Mouse (Mus musculus) gastrocnemius, adult 8-10 months (tissue): ENCODE data around the gene Lpgat1. TPM values are rescaled to one million over a fixed set of nuclear protein-coding genes. Genes with fewer than 3 reads are reported as not detected.

Experiments
- DNase-seq, 2 experiments: peaks; one replicate each; pipeline ENCODE4 v3.0.0; 2022; ENCODE audit warnings: low spot score in 2 of 2
- total RNA-seq, 4 experiments: library from RNA; stranded (reverse); gene quantifications; 2 replicates each; pipeline ENCODE4 v1.2.4; 2022

Gene Lpgat1
- total RNA-seq: 10 to 100 TPM; 28.5 to 36.4 (median 31.0) TPM

DNA sequence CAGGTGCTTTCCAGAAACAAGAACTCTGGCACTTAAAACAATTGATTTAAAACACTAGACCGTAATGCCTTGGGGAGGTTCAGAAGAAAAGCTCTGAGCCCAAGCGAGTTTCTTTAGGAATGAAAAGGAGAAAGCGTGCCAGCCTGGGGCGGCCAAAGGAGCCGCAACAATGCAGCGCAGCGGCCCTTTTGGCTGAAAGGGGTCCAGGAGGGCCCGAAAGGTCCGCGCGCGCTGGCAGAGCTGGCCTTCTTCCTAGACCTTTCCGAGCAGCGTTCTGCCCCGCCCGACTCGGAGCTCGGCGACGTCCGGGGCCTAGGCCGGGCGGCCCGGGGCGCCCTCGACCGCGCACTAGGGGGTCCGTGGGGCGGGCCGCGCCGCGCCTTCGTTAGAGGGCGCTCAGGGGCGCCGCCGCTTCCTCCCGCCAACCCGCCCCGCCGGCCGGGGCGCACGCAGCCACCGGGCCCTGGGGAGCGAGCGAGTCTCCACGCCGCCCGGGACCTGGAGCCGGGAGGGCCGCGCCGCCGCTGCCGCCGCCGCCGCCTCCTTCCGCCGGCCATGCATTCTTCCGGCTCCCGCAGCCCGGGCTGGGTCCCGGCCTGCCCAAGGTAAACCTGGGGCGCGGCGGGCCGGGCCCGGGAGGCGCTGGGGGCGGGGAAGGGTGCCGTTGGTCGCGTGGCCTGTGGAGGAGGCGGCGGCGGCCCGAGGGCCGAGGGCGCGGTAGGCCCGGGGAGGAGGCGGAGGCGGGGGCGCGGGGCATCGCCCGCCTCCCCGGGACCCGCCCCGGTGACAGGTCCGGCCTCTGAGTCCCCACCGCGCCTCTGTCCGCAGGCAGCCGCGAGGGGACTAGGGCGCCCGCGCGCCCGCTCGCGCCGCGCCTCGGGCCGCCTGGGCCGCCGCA is at the start of gene Lpgat1:
Gene Lpgat1, plus strand, starts transcription at position 234 of the 898 bp plus-strand sequence.
- DNase-seq: peak; percentile 65 to 72

- no peak for DNase-seq
Measured at GRCm38 (mm10) chr1:191668030-191668429, 49.6 kb upstream of the Lpgat1 start.

DNA sequence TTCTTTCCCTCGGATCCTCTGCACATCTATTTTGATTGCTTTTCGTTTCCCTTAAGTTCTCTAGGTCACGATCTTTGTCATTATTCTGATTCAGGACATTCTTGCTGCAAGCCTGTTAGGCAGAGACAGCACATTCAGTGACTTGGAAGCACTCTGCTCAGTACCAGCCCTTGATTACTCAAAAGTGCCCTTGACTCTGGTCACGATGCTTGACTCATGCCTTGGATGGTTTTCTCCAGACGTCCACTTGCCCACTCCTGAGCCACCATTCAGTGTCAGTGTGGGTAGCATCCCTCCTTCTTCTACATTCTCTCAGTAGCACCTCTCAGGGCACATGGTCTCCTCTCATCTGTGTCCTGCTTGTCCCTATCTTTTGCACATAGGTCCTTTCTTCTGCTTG is 43.6 kb upstream of the Lpgat1 start:
- DNase-seq: no peak

GRCm38 (mm10) chr1:191681633-191682032 is 36.0 kb upstream of the Lpgat1 start:
- DNase-seq: no peak

- no peak for DNase-seq
Measured at GRCm38 (mm10) chr1:191687531-191687930, 30.1 kb upstream of the Lpgat1 start.

DNA sequence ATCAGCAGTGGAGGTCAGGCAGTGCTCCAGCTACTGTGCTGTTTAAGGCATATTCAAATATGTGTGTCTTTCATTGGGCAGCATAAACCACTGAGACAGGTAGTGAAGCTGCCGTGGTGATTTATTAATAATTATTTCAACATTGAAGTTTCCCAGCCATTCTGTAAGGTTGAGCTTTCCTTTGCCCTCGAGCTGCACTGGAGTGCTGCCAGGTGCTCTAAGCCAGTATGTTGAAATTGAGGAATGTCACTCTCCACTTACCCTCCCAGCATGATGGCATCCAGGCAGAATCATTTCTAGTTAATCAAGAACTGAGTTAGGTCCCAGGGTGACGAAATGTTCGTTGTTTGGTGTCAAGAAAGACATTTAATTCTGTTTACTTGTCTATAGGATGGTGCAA is 24.4 kb upstream of the Lpgat1 start:
- no peak for DNase-seq

DNA sequence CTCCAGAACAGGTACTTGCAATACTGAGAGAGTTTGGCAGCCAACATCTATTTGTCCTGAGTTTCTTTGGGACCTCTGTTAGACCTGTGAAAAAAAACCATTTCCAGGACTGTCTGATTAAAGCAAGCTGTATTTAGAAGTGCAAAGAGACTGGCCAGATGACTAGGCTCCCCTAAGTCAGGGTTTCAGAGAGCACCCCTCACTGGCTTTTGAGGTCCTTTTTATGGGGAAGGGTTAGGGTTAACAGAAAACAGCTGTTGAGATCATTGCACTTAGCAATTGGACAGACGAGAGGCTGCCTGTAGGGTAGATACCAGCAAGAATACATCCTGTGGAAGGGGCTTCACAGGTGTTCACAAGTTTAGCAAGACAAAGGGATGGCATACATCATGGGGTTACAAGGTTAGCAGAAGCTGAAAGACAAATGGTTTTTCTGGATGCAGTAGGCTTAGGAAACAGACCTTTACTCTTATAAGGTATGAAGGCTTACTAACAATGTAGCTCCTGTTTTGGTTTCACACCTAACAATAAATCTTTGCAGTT is 19.3 kb upstream of the Lpgat1 start:
- no peak for DNase-seq

GRCm38 (mm10) chr1:191704535-191704934 is 13.1 kb upstream of the Lpgat1 start:
- no peak for DNase-seq

GRCm38 (mm10) chr1:191706541-191707078 is 11.0 kb upstream of the Lpgat1 start:
- no peak for DNase-seq

GRCm38 (mm10) chr1:191709811-191710210 is 7.8 kb upstream of the Lpgat1 start:
- DNase-seq: no peak

DNA sequence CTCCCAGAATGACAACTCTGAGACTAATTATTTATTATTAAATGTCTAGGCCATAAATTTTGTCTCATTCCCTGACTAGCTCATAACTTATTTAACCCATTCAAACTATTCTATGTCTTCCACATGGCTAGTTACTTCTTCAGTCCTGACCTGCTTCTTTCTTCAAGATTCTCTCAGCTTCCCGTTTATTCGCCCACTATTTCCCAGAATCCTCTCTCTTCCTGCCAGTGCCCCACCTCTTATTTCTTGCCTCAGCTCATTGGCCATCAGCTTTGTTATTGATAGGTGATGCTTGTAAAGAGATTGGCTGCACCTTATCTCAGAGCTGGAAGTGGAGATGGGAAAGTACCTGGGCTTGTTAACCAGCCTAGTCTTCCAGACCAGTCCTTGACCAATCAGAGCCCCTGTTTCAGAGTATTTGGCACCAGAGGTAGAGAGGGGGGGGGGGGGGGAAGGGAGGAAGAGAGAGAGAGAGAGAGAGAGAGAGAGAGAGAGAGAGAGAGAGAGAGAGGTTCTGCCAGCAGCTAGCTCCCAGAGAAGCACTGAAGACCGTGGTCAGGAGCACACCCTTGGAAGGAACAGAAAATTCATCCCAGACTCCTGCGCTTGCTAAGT is 5.3 kb upstream of the Lpgat1 start:
- DNase-seq: no peak

DNA sequence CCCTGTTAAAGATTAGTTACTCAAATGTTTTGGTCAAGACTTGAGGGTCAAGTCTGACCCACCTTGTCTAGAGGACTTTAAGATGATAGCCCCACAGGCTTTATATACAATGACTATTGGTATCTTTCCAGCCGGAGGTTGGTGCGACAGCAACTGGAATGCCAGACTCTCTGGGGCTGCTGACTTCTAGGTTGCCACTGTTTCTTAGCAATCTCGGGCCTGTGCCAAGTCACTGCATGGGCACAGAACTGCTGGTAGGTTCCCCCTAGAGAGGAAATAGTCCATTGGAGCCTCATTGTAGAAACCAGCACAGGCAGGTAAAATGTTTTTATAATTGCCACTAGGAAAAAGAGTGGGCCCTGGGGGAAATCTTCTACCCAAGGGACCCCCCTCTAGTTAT is 3.8 kb upstream of the Lpgat1 start:
- no peak for DNase-seq

- no peak for DNase-seq
Measured at GRCm38 (mm10) chr1:191715150-191715549, 2.5 kb upstream of the Lpgat1 start.

GRCm38 (mm10) chr1:191717141-191717540 is 493 bp upstream of the Lpgat1 start:
- DNase-seq: no peak

DNA sequence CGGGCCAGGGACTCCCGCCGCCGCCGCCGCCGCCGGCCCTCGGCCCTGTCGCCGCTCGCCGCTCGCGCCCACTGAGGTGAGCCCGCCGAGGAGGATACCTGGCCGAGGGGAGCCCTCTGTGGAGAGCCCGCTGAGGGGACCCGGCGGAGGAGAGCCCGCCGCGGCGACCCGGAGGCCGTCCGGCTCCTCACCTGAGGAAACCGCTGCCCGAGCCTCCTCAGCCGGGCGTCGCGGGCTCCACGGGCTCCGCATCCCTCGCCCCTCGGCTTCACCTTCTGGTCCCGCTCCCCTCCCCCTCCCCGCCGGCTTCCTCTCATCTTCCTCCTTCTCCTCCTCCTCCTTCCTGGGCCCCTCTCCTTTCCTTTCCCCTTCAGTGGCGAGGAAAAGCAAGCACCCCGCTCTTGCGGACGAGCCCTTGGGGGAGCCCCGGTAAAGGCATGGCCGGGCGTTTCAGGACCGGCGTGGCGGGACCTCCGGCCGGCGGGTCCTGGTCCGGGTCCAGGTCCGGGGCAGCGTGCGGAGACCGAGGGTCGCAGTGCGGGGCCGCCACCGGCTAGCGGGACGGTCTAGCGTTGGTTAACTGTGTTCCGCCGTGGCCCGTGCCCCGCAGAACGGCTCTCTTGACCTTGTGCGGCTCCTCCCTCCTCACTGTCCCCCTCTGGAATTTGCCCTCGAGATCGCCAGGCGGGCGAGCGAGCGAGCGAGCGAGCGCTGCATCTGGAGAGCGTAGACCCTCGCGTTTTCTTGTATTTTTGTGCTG is 1.1 kb downstream of the Lpgat1 start:
- DNase-seq: peak in 1 of 2 experiments; percentile 7

DNA sequence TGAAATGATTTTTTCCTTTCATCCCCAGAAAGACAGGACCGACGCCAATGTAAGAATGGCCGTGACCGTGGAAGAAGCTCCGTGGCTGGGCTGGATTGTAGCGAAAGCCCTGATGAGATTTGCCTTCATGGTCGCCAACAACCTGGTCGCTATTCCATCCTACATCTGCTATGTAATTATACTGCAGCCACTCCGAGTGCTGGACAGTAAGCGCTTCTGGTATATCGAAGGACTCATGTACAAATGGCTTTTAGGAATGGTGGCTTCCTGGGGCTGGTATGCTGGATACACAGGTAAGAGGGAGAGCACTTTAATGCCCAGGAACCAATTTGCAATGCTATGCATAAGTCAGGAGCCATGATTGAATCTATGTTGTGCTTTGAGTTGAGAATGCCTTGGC is 1.7 kb downstream of the Lpgat1 start:
- no peak for DNase-seq

GRCm38 (mm10) chr1:191720419-191720818 is 2.8 kb downstream of the Lpgat1 start:
- DNase-seq: no peak

DNA sequence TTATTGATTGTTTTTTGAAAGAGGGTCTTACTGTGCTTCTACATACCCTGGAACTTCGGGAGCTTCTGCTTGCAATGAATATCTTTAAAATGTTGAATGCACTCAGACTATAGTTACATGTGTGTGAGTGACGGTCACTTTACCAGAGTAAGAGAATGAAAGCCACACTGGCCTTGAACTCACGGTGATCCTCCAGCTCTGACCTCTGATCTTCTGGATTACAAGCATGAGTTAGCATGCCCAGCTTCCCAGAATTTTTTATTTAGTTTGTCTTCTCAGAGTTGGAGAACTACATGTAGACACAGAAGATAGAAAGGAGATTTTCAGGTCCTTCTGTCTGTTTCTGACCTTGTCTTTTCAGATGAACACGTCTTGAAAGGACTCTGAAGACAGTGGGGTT is 5.1 kb downstream of the Lpgat1 start:
- DNase-seq: no peak

DNA sequence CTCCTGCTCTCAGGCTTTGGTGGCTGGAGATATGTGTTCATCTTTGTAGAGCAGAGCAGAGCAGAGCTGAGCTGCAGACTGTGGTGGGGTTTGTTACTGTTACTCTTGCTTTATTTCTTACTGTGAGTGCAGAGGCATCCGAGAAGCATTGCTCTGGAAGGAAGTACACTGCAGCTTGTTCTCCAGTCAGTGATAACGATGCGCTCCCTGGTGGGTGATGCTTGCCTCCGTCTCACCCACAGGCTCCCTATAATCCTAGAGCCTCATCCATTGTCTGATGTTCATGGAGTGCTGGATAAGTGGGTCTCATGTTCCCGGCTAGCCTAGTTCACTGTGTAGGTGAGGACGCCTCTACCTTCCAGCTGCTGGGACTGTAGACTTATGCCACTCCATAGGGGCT is 6.0 kb downstream of the Lpgat1 start:
- DNase-seq: no peak

DNA sequence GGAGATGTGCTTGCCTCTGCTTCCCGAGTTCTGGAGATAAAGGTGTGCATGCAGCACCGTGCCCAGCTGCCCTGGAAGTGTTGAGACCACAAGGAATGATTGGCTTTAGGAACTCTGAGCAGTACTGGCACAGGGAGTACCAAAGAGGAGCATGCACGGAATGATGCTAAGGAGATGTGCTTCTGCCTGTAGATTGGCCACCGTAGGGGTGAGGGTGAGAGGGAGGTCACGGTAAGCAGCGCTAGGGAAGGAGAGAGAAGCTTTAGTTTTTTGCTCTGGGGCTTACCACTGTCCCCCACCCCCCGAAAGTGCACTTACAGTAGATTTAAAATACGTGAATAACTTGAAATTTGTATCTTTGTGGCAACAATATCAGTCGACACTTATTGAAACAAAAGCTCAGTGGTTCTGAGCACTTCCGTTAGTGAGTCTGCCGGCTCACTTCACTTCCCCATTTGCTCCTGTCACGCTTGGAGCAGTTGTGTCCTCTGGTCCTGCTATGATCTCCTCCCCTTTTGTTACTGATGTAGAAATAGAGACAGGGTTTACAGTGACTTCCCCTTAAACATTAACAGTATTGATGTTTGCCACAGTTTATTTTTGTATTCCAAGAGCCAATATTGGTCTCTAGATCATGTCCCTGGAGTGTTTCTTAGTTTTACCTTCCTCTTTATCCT is 6.9 kb downstream of the Lpgat1 start:
- no peak for DNase-seq

GRCm38 (mm10) chr1:191732623-191733022 is 15.0 kb downstream of the Lpgat1 start:
- no peak for DNase-seq
